Mouse (Mus musculus): ENCODE data around the gene Stum.

The Stum gene

GRCm38 (mm10) chr1:180384486-180384885 is 98.8 kb downstream of the Stum start:
- no peak for DNase-seq (ENCODE audit: low read depth)

GRCm38 (mm10) chr1:180383884-180384283 is 99.4 kb downstream of the Stum start:
- no peak for DNase-seq (ENCODE audit: low read depth)
